Mouse (Mus musculus): ENCODE results near the gene Cxcl14. TPM values are rescaled to one million over a fixed set of nuclear protein-coding genes. Genes with fewer than 3 reads are reported as not detected.
A peak's percentile ranks its signal among the peaks of the same experiment; 100 is the strongest.

The Cxcl14 gene
- total RNA-seq, 2 experiments from 2014 or later, result 144 to 150 TPM

DNA sequence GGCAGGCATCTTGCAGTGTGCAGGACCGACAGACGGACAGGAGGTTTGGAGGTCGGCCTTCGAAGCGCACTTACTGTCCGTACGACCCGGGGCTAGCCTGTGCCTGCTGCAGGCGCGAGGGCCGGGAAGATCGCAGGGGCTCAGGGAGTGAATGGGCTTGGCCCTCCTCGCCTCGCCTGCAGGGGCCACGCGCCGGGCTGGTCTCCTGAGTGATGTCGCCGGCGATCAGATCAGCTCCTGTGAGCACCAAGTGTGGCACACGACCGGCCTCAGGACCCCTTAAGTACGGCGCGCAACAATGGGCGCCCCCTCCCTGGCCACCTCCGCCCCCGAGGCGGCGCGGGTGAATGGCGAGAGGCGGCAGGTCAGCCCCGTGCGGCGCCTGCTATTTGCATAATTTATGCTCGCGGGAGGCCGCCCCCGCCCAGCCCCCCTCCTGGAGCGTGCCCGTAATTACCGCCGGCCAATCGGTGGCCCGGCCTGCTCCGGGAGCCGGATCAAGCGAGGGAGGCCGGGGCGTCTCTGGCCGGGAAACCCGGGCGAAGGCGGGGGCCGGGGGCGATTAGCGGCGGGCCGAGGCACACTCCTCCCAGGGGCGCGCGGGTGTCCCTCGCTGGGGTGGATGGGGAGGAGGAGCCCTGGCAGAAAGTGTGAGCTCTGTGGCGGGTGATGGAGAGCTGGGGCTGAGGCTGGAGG lies 44.3 kb downstream of the Cxcl14 start, which contains the start of gene Neurog1:
Gene Neurog1, minus strand, starts transcription at position 240 of the 696 bp plus-strand sequence.
- peak in 1 of 2 experiments; percentile 23 for DNase-seq (ENCODE audit: low spot score in 2 of 2)

DNA sequence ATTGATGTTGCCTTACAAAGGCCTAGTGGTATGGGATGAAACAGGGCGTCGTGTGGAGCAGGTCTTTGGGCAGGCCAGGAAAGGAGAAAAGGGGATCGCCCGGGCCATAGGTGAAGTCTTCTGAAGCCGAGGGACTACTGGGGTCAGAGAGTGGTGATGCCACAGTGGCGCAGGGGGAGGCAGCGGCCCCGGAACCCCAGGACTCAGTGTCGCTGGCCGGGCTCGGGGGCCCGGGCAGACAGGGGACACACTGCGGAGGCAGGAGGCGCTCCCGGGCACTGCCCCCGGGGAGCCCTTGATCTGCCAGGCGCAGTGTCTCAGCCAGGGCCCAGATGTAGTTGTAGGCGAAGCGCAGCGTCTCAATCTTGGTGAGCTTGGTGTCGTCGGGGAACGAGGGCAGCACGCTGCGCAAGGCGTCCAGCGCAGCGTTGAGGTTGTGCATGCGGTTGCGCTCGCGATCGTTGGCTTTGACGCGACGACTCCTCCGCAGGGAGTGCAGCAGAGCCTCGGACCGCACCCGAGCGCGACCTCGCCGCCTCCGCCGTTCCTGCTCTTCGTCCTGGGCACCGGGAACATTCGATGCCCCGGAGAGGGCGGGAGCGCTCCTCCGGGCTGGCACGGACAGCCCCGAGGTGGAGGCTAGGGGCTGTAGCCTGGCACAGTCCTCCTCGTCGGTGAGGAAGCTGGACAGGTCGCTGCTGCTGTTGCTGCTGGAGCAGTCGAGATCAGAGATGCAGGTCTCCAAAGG lies 45.0 kb downstream of the Cxcl14 start:
- no peak for DNase-seq (ENCODE audit: low spot score in 2 of 2)

DNA sequence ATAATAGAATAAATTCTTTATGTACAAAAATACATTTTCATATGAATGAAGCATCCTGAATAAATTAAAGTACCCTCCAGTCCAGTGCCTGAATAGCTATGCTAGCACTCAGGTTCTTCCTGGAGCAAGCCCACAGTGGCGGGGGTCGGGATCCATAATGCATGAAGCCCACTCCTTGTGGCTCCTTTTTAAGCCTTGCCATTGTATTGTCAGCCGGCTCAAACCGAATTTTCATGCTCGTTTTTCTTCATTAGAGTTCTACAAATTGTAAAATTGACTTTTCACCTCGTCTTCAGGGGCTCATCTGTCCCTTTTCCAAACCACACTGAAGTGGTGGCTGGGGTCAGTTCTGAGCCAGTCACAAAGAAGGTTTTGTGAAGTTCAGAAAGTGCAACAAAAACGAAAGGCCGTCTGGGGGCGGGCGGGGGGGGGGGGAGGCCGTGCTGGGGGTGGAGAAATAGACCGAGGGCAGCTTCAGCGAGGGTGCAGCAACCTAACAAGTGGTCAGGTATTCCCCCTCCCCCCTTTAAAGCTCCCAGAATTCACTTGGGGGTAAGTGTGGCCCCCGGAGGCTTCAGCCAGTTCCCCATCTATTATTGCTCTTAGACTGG lies 45.7 kb downstream of the Cxcl14 start:
- DNase-seq (ENCODE audit: low spot score in 2 of 2), result no peak

DNA sequence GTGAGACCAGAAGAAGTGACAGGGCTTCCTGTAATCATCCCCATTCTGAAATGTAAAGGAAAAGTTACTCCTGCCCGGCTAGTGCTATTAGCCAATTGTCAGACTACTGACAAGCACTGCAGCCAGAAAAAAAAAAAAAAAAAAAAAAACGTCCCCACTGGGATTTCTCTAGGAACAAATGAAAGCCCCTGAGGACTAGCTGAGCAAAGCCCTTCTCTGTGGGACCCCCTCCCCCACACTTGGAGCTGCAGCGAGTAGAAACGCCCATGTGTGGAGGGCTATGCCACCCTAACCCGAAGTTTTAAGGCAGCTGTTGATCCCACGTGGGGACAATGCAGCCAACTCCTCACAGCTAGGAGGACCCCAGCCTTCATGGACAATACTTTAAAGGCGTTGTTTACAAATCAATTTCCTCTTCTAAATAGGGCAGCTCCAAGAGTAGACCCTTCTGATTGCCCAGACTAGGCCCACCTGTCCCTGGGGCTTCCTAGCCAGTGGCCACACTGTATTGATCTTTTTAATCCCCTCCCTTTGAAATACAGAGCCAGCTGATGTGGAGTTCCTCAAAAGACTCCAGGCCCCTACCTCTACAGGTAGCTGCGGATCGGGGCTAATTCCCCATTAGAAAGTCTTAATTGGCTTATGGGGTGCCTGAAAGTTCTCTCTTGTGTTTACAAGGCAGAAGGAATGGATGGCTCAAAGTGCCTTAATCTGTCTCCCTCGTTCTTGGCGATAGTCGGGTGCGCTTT lies 46.6 kb downstream of the Cxcl14 start:
- no peak for DNase-seq (ENCODE audit: low spot score in 2 of 2)

DNA sequence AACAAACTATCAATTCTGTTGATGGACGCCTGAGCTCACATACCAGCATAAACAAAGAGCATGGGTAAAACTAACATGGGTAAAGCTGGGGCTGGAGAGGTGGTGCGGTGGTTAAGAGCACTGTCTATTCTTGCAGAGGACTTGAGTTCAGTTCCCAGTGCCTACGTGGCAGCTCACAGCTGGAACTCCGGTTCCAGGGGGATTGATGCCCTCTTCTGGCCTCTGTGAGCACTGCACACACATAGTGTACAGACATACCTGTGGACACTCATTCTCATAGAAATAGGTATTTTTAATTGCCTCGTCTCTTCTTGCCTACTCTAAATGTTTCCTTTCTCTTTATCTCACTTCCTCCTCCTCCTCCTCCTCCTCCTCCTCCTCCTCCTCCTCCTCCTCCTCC lies 53.2 kb downstream of the Cxcl14 start:
- DNase-seq (ENCODE audit: low spot score in 2 of 2), result no peak

DNA sequence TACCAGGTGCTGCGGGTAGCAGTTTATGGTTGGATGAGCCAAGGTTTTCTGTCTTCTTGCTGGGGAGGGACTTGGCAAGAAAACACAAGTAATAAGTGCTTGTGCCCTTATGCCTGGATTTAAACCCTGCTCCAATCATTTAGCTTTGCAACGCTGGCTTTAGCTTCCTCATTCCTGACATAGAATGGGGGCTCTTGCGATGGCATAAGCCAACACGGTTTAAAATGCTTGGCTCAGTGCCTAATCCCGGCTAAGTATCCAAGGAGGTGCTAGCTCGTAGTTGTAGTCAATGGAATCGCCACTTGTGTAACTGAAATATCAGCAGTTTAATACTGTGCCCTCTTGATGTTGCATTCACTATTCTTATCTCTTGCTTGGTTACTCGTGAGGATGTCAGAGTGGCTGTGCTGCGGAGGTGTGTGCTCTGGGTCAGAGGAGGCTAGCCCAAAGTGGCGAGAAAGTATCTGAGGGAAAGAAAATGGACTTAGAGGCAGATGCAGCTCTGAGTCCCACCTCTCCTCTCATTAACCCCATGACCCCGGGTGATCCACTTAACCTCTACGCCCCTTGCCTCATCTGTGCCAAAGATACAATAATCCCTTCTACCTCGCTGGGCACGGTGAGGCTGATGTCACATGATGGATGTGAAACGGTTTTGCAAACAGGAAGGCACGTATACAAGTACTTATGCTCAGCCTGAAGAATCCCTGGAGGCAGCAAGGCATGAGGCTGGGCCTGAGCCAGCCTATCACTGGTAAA lies 56.2 kb downstream of the Cxcl14 start:
- DNase-seq (ENCODE audit: low spot score in 2 of 2), result no peak

Other genes with a start within 250 kb of the Cxcl14 start
- 100 to 1,000 TPM; 115 to 121 TPM for gene H2afy, start 160.2 kb downstream of the Cxcl14 start, total RNA-seq (2021)
- gene Tifab, start 117.7 kb downstream of the Cxcl14 start, total RNA-seq (2021), result 1 to 10 TPM; 1.3 TPM
- gene Neurog1, start 44.4 kb downstream of the Cxcl14 start, total RNA-seq (2021), result under 1 TPM; 0.17 to 0.58 TPM
- gene Gm3045, start 130.0 kb upstream of the Cxcl14 start, total RNA-seq (2021), result not detected
- gene Slc25a48, start 141.8 kb upstream of the Cxcl14 start, total RNA-seq (2021), result under 1 TPM; 0.15 to 0.17 TPM
- not detected for gene Il9, start 185.7 kb upstream of the Cxcl14 start, total RNA-seq (2021)
- 1 to 10 TPM; 6.7 to 8.5 TPM for gene Fbxl21, start 225.9 kb upstream of the Cxcl14 start, total RNA-seq (2021)